Mouse (Mus musculus): ENCODE measurements around the gene Unc5b.

DNA sequence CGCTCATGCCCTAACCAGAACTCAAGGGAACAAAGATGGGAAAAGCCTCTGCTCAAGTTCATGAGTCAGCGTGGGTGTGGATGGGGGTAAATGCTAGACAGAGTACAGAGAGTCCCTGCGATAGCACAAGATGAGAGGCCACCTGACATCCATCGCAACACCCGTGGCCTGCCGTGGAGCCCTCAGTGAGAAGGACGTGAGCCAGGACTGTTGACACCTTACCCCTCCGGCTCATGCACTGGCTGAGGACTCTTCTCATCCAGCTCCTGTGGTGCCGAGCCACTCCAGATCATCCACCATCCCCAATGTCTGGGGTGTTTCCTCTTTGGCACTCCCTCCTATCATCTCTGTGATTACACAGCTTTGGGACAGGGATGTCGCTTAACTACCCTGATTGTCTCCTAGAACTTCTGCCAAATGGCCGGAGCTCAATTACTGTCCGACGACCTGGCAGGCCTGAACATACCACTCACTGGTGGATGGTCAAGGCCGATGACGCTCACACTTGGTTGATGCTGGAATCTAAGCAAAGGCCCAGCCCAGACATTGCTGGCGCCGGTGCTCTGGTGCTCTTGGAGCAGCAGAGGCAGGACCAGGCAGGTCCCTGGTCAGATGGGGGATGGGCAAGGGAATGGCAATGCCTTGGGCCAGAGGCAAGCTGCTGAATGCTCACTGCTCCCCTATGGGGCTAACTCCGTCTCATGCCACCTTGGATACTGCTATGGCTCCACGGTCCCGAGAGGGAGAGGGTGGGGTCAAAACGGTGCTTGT is 25.8 kb downstream of the Unc5b start:
- no peak for TF ChIP-seq MAX (IDR thresholded peaks at IDR 0.05; ENCODE audit: low read length)
- no peak for TF ChIP-seq CTCF (conservative IDR thresholded peaks at IDR 0.05 in 1 of 2, IDR thresholded peaks at IDR 0.05 in 1 of 2; ENCODE audit: low read depth in 2 of 2, low read length in 2 of 2)
- no peak for TF ChIP-seq EP300 (IDR thresholded peaks at IDR 0.05; ENCODE audit: low read length)
- no peak for TF ChIP-seq MEF2A (IDR thresholded peaks at IDR 0.05; ENCODE audit: borderline replicate concordance, low read depth, low read length)
- TF ChIP-seq TCF12 (IDR thresholded peaks at IDR 0.05; ENCODE audit: low read depth, low read length), result no peak
- no peak for TF ChIP-seq ZMIZ1 (IDR thresholded peaks at IDR 0.05; ENCODE audit: low read depth, low read length)
- no peak for TF ChIP-seq ELF1 (IDR thresholded peaks at IDR 0.05; ENCODE audit: low read depth, low read length)
- no peak for TF ChIP-seq NELFE (IDR thresholded peaks at IDR 0.05; ENCODE audit: low read depth, low read length)
- TF ChIP-seq USF2 (conservative IDR thresholded peaks at IDR 0.05; ENCODE audit: low read depth, low read length), result no peak
- TF ChIP-seq RCOR1 (conservative IDR thresholded peaks at IDR 0.05; ENCODE audit: low read depth, low read length), result no peak
- TF ChIP-seq POLR2A (IDR thresholded peaks at IDR 0.05; ENCODE audit: low read depth, low read length), result no peak
